Mouse (Mus musculus) heart, embryonic 16.5 days (tissue): ENCODE data around the gene Erbb4. TPM values are rescaled to one million over a fixed set of nuclear protein-coding genes. Genes with fewer than 3 reads are reported as not detected.

Experiments
- ATAC-seq: fragments of 200-750 bp; cut with Nextera tagmentation; replicated peaks from 2 replicates; pipeline ENCODE4 v1.8.0; 2017; ENCODE audit warnings: moderate number of reproducible peaks; ENCODE audit not compliant: insufficient read depth, low FRiP score; ENCODE audit errors: extremely low read depth
- H3K27ac ChIP-seq: fragments of 300-500 bp; sonication (generic); 2 replicates; pipeline ENCODE4 v1.5.1; 2014; ENCODE audit warnings: mild to moderate bottlenecking, low read length, control low read depth, moderate library complexity
- H3K27me3 ChIP-seq: fragments of 300-500 bp; sonication (generic); 2 replicates; pipeline ENCODE4 v1.6.1; 2014; ENCODE audit warnings: low read length, mixed read lengths; ENCODE audit not compliant: control insufficient read depth, insufficient read depth
- H3K36me3 ChIP-seq: fragments of 300-500 bp; sonication (generic); 2 replicates; pipeline ENCODE4 v1.6.1; 2014; ENCODE audit not compliant: control insufficient read depth, insufficient read depth
- H3K4me1 ChIP-seq: fragments of 300-500 bp; sonication (generic); 2 replicates; pipeline ENCODE4 v1.6.1; 2014; ENCODE audit warnings: low read length, mixed read lengths; ENCODE audit not compliant: control insufficient read depth, insufficient read depth
- H3K4me2 ChIP-seq: fragments of 300-500 bp; sonication (generic); 2 replicates; pipeline ENCODE4 v1.6.1; 2014; ENCODE audit warnings: low read depth, mild to moderate bottlenecking, control low read depth, low read length
- H3K4me3 ChIP-seq: fragments of 300-500 bp; sonication (generic); 2 replicates; pipeline ENCODE4 v1.5.1; 2014; ENCODE audit warnings: mild to moderate bottlenecking, control low read depth, low read length
- H3K9ac ChIP-seq: fragments of 300-500 bp; sonication (generic); 2 replicates; pipeline ENCODE4 v1.6.1; 2014; ENCODE audit warnings: low read length, control low read depth
- H3K9me3 ChIP-seq: fragments of 300-500 bp; sonication (generic); replicated peaks from 2 replicates; pipeline ENCODE4 v1.6.1; 2016; ENCODE audit warnings: low read length; ENCODE audit not compliant: control insufficient read depth
- WGBS: fragments of 180-500 bp; shearing (Covaris S2); extraction: QIAGEN DNeasy Blood & Tissue Kit; methylation state at CpG from one replicate; pipeline ENCODE4 v1.1.7; 2014; 5-methylcytosine and 5-hydroxymethylcytosine counted together
- polyA plus RNA-seq: library from polyadenylated mRNA; unstranded; fragments of >200 nt; fragmentation: Nextera tagmentation; extraction: Ambion mirVana; gene quantifications from 2 replicates; pipeline ENCODE4 v1.2.1, GENCODE M21; 2015

Gene Erbb4
- polyA plus RNA-seq, 1 experiment from 2014 or later = 6.2 TPM

- Histone ChIP-seq H3K36me3 (no peaks in the 10 kb centered on the region), H3K9ac (no peak overlapping the region), H3K27ac (no peak overlapping the region), H3K27me3 (no peaks in the 10 kb centered on the region), H3K4me3 (no peak overlapping the region), H3K4me1 (no peaks in the 10 kb centered on the region; the same call in 1 of the 2 replicates), H3K9me3 (no peaks in the 10 kb centered on the region), H3K4me2 (no peak overlapping the region)
- 74% methylated on average over 3 of the region's 3 CpGs for WGBS
- ATAC-seq = no peak
These were observed 1053.1 kb downstream of the Erbb4 start for GRCm38 (mm10) chr1:68054715-68055114.

- H3K27me3 ChIP-seq = no peaks in the 10 kb centered on the region
- ATAC-seq = no peak
- no peaks in the 10 kb centered on the region for H3K9me3 ChIP-seq
- no peak overlapping the region for H3K4me3 ChIP-seq
- no peak overlapping the region for H3K4me2 ChIP-seq
- H3K36me3 ChIP-seq = no peaks in the 10 kb centered on the region
- 53% methylated on average over 6 of the region's 6 CpGs for WGBS
- no peak overlapping the region for H3K27ac ChIP-seq
- no peak overlapping the region for H3K9ac ChIP-seq
- H3K4me1 ChIP-seq = peaks cover 3% of the 10 kb centered on the region
These were observed 1058.0 kb downstream of the Erbb4 start for GRCm38 (mm10) chr1:68049856-68050255.

- H3K4me1 ChIP-seq = peaks cover 3% of the 10 kb centered on the region
- no peaks in the 10 kb centered on the region for H3K27me3 ChIP-seq
- H3K36me3 ChIP-seq = no peaks in the 10 kb centered on the region
- H3K9me3 ChIP-seq = no peaks in the 10 kb centered on the region
- peak overlapping the region; percentile 26; the same call in 1 of the 2 replicates for H3K9ac ChIP-seq
- no peak overlapping the region for H3K27ac ChIP-seq
- ATAC-seq = no peak
- peak overlapping the region; percentile 57 for H3K4me2 ChIP-seq
- 17% methylated on average over 5 of the region's 5 CpGs for WGBS
- peak overlapping the region; percentile 48 for H3K4me3 ChIP-seq
These were observed 1060.7 kb downstream of the Erbb4 start for GRCm38 (mm10) chr1:68047139-68047538.

DNA sequence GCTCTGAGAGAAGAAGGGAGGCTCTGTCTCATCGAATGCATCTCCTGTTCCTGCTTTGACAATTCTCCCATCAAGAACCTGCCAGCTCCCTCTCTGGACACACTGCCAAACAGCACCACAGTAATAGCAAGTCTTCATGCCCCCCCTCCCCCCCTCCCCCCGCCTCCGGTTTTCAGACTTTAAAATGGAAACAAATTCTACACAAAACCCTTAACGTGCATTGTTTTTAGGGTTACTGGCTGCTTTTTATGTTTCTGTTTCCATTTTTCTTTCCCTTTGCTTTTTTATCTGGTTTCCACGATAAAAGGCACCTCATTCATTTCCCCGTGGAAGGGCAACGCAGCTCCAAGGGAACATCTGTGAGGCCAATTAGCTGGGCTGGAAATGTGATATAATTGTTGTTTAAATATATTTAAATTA lies 1061.3 kb downstream of the Erbb4 start:
- Histone ChIP-seq H3K4me3 (peak overlapping the region; percentile 48), H3K27ac (no peak overlapping the region), H3K9me3 (no peaks in the 10 kb centered on the region), H3K27me3 (no peaks in the 10 kb centered on the region), H3K36me3 (no peaks in the 10 kb centered on the region), H3K9ac (peak overlapping the region; percentile 26), H3K4me2 (peak overlapping the region; percentile 57), H3K4me1 (peaks cover 3% of the 10 kb centered on the region)
- 8% methylated on average over 7 of the region's 7 CpGs for WGBS
- no peak for ATAC-seq

DNA sequence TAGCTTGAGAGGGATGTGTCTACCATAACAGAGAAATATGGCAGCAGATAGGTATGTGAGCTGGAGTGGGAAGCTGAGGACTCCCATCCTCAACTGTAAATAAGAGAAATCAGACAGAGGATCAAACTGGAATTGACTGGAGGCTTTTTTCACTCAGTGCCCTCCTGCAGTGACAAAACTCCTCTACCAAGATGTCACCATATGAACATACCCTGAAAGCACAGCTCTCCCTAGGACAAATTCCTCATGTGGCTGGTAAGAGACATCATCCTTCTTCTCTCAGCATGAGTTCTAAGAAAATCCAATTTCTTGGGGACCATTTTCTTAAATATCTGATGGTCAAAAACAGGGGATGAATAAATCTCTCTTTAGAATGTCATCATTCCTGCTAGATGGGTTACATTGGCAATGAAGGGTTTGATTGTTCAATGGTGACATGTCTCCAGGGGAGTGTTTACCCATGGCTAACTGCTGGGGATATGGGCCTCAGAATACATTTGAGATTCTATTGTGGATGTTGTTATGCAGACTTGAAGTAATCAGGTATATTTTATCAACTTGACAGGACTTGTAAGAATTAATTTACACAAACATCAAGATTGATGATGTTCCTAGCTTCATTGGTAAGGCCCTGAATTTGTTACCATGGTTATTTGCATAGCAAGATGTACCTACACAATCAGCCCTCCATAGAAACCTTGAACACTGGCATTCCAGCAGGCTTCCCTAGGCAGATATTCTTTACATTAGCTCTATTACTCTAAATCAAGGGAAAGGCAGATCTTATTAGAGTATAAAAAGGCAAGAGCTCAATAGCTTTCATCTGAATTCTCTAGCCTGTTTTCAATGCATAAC lies 1083.5 kb downstream of the Erbb4 start:
- ATAC-seq = no peak
- no peak overlapping the region for H3K4me2 ChIP-seq
- no peaks in the 10 kb centered on the region for H3K27me3 ChIP-seq
- no peak overlapping the region for H3K4me3 ChIP-seq
- H3K27ac ChIP-seq = no peak overlapping the region
- H3K4me1 ChIP-seq = no peaks in the 10 kb centered on the region
- H3K9ac ChIP-seq = no peak overlapping the region
- no peaks in the 10 kb centered on the region for H3K36me3 ChIP-seq
- no peaks in the 10 kb centered on the region for H3K9me3 ChIP-seq

GRCm38 (mm10) chr1:68020020-68020419 lies 1087.8 kb downstream of the Erbb4 start:
- no peak overlapping the region for H3K4me2 ChIP-seq
- no peak for ATAC-seq
- H3K4me3 ChIP-seq = no peak overlapping the region
- 76% methylated on average over 1 of the region's 1 CpGs for WGBS
- H3K27me3 ChIP-seq = no peaks in the 10 kb centered on the region
- no peaks in the 10 kb centered on the region for H3K36me3 ChIP-seq
- H3K9ac ChIP-seq = no peak overlapping the region
- H3K27ac ChIP-seq = no peak overlapping the region
- H3K4me1 ChIP-seq = no peaks in the 10 kb centered on the region
- no peaks in the 10 kb centered on the region for H3K9me3 ChIP-seq

DNA sequence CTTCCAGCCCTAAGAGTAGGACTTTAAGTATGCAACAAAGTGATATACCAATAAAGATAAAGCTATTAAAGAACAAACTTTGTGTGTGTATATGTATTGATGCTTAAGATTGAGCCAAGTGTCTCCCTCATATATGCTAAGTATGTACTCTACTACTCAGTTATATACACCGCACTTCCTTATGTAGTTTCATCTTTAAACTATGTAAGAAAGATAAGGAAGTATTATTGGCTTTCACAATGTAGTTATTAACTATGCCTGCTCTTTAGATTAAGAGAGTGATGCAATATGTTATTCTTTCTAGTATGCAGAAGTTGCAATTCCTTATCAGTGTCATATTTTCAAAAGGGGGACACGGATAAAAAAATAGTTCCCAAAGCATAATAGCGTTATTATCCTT lies 1088.2 kb downstream of the Erbb4 start:
- H3K27ac ChIP-seq = no peak overlapping the region
- no peak overlapping the region for H3K4me2 ChIP-seq
- H3K9ac ChIP-seq = no peak overlapping the region
- no peaks in the 10 kb centered on the region for H3K36me3 ChIP-seq
- ATAC-seq = no peak
- no peaks in the 10 kb centered on the region for H3K4me1 ChIP-seq
- no peaks in the 10 kb centered on the region for H3K27me3 ChIP-seq
- WGBS = 62% methylated on average over 3 of the region's 3 CpGs
- no peak overlapping the region for H3K4me3 ChIP-seq
- H3K9me3 ChIP-seq = no peaks in the 10 kb centered on the region
